Mouse (Mus musculus): ENCODE results near the gene Ubxn6. TPM values are rescaled to one million over a fixed set of nuclear protein-coding genes. Genes with fewer than 3 reads are reported as not detected.

Ubxn6 gene
- polyA plus RNA-seq, 1 experiment from 2014 or later, result 34.3 TPM

Other genes with a start within 250 kb of the Ubxn6 start
- gene Zfp119a, start 196.1 kb downstream of the Ubxn6 start, polyA plus RNA-seq (2015; fragmentation: Nextera tagmentation; extraction: Ambion mirVana), result 5.1 and 5.7 TPM in 2 replicates
- gene Zfp959, start 182.9 kb downstream of the Ubxn6 start, polyA plus RNA-seq (2015; fragmentation: Nextera tagmentation; extraction: Ambion mirVana), result 7.9 and 10.8 TPM in 2 replicates
- 4.1 and 4.4 TPM in 2 replicates for gene Zfp119b, start 125.5 kb downstream of the Ubxn6 start, polyA plus RNA-seq (2015; fragmentation: Nextera tagmentation; extraction: Ambion mirVana)
- 2.6 and 2.9 TPM in 2 replicates for gene Ebi3, start 122.4 kb downstream of the Ubxn6 start, polyA plus RNA-seq (2015; fragmentation: Nextera tagmentation; extraction: Ambion mirVana)
- gene Yju2, start 115.9 kb downstream of the Ubxn6 start, polyA plus RNA-seq (2015; fragmentation: Nextera tagmentation; extraction: Ambion mirVana), result 19.7 and 21.5 TPM in 2 replicates
- 8.6 and 9.0 TPM in 2 replicates for gene Shd, start 104.6 kb downstream of the Ubxn6 start, polyA plus RNA-seq (2015; fragmentation: Nextera tagmentation; extraction: Ambion mirVana)
- gene Fsd1, start 88.5 kb downstream of the Ubxn6 start, polyA plus RNA-seq (2015; fragmentation: Nextera tagmentation; extraction: Ambion mirVana), result 8.4 and 9.7 TPM in 2 replicates
- gene Stap2, start 69.4 kb downstream of the Ubxn6 start, polyA plus RNA-seq (2015; fragmentation: Nextera tagmentation; extraction: Ambion mirVana), result 65.6 and 79.6 TPM in 2 replicates
- gene Mpnd, start 69.3 kb downstream of the Ubxn6 start, polyA plus RNA-seq (2015; fragmentation: Nextera tagmentation; extraction: Ambion mirVana), result 77.5 and 80.8 TPM in 2 replicates
- 120 and 131 TPM in 2 replicates for gene Sh3gl1, start 38.4 kb downstream of the Ubxn6 start, polyA plus RNA-seq (2015; fragmentation: Nextera tagmentation; extraction: Ambion mirVana)
- 15.6 and 16.7 TPM in 2 replicates for gene Chaf1a, start 34.6 kb downstream of the Ubxn6 start, polyA plus RNA-seq (2015; fragmentation: Nextera tagmentation; extraction: Ambion mirVana)
- gene Hdgfl2, start 4.6 kb upstream of the Ubxn6 start, polyA plus RNA-seq (2015; fragmentation: Nextera tagmentation; extraction: Ambion mirVana), result 69.3 and 75.0 TPM in 2 replicates
- 0.11 and 0.23 TPM in 2 replicates for gene Plin4, start 34.8 kb upstream of the Ubxn6 start, polyA plus RNA-seq (2015; fragmentation: Nextera tagmentation; extraction: Ambion mirVana)
- 0.48 and 0.57 TPM in 2 replicates for gene Plin5, start 42.6 kb upstream of the Ubxn6 start, polyA plus RNA-seq (2015; fragmentation: Nextera tagmentation; extraction: Ambion mirVana)
- gene Lrg1, start 47.0 kb upstream of the Ubxn6 start, polyA plus RNA-seq (2015; fragmentation: Nextera tagmentation; extraction: Ambion mirVana), result 0.47 and 0.57 TPM in 2 replicates
- gene Sema6b, start 65.3 kb upstream of the Ubxn6 start, polyA plus RNA-seq (2015; fragmentation: Nextera tagmentation; extraction: Ambion mirVana), result 0.81 and 0.99 TPM in 2 replicates
- gene Tnfaip8l1, start 87.4 kb upstream of the Ubxn6 start, polyA plus RNA-seq (2015; fragmentation: Nextera tagmentation; extraction: Ambion mirVana), result 10.6 and 12.7 TPM in 2 replicates
- 119 and 121 TPM in 2 replicates for gene Mydgf, start 108.9 kb upstream of the Ubxn6 start, polyA plus RNA-seq (2015; fragmentation: Nextera tagmentation; extraction: Ambion mirVana)
- gene Dpp9, start 143.9 kb upstream of the Ubxn6 start, polyA plus RNA-seq (2015; fragmentation: Nextera tagmentation; extraction: Ambion mirVana), result 33.5 and 35.1 TPM in 2 replicates
- 11.7 and 12.8 TPM in 2 replicates for gene Fem1a, start 181.8 kb upstream of the Ubxn6 start, polyA plus RNA-seq (2015; fragmentation: Nextera tagmentation; extraction: Ambion mirVana)
- 16.4 and 19.4 TPM in 2 replicates for gene Ticam1, start 201.8 kb upstream of the Ubxn6 start, polyA plus RNA-seq (2015; fragmentation: Nextera tagmentation; extraction: Ambion mirVana)
- gene Plin3, start 217.8 kb upstream of the Ubxn6 start, polyA plus RNA-seq (2015; fragmentation: Nextera tagmentation; extraction: Ambion mirVana), result 287 and 364 TPM in 2 replicates
- not detected in 2 replicates for gene Arrdc5, start 225.3 kb upstream of the Ubxn6 start, polyA plus RNA-seq (2015; fragmentation: Nextera tagmentation; extraction: Ambion mirVana)
- 103 and 114 TPM in 2 replicates for gene Uhrf1, start 228.3 kb upstream of the Ubxn6 start, polyA plus RNA-seq (2015; fragmentation: Nextera tagmentation; extraction: Ambion mirVana)

All from intestine, embryonic 16.5 days (tissue).